Mouse (Mus musculus): ENCODE measurements around the gene Mis12. TPM values are rescaled to one million over a fixed set of nuclear protein-coding genes. Genes with fewer than 3 reads are reported as not detected.
A peak's percentile ranks its signal among the peaks of the same experiment; 100 is the strongest.

The Mis12 gene
- polyA plus RNA-seq, 2 experiments, result 13.3 to 14.7 TPM

- H3K27me3 ChIP-seq (ENCODE audit: control insufficient read depth, insufficient read depth, low read length), result no peaks in the 10 kb centered on the region
- H3K27ac ChIP-seq, result peak overlapping the region; percentile 20
- H3K9ac ChIP-seq (replicated peaks), result peak overlapping the region; percentile 85
- peak overlapping the region; percentile 89 to 97 for H3K4me3 ChIP-seq (ENCODE audit: insufficient read depth in 1 of 2, low read depth in 2 of 2, low read length in 2 of 2)
- no peak for ATAC-seq (ENCODE audit: insufficient read depth)
- peak overlapping the region; percentile 98 for H3K4me2 ChIP-seq (ENCODE audit: low read depth)
- peaks cover 6 to 9% of the 10 kb centered on the region in 2 experiments for H3K4me1 ChIP-seq (replicated peaks; ENCODE audit: control insufficient read depth in 2 of 2, insufficient read depth in 2 of 2, low read length in 1 of 2)
- DNase-seq (ENCODE audit: low read depth in 3 of 3, low spot score in 3 of 3), result no peak
- WGBS (ENCODE audit: insufficient replicate concordance), result 2% methylated on average over 12 of the region's 12 CpGs
- H3K36me3 ChIP-seq (replicated peaks; ENCODE audit: control insufficient read depth, insufficient read depth, low read depth), result peaks cover 36% of the 10 kb centered on the region
- no peaks in the 10 kb centered on the region for H3K9me3 ChIP-seq (ENCODE audit: control insufficient read depth, low read length)
- TF ChIP-seq CTCF (IDR thresholded peaks at IDR 0.05; ENCODE audit: low read depth) (no peak), EP300 (IDR thresholded peaks at IDR 0.05; ENCODE audit: low read depth) (no peak)
Measured at GRCm38 (mm10) chr11:70982030-70982429, 37.4 kb upstream of the Mis12 start.

DNA sequence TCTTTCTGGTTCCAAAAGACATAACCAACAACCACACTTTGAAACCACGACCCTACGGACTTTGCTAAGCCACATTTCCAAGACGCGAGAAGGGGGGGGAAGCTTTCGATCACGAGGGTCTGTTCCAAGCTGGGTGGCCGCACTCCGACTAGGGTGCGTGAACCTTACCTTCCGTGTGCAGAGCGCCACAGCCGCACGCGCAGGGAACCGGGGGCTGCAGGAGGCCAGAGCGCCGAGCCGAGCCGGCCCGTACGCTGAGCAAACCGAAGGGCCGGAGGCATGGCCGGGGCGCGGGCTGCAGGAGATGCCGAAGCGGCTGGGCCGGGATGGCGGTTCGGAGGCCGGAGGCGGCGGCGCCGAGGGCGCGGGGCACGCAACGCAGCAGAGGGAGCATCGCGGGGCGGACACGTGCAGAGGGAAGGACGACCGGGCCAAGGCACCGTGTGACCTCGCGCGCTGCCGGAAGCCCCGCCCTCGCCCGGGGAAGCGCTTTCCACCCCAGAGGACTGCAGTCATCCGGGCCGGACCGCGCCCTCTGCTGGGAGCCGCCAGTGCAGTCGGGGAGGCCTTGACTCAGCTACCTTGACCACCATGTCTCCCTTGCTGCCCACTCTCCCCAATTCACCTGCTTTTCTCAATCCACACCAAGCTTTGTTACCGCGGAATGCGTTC lies 36.7 kb upstream of the Mis12 start, which contains the start of gene C1qbp:
Gene C1qbp (minus strand): TSS at position 470 of the 672 bp plus-strand sequence.
- Histone ChIP-seq H3K9me3 (ENCODE audit: control insufficient read depth, low read length) (no peaks in the 10 kb centered on the region), H3K4me2 (ENCODE audit: low read depth) (peak within 1 kb of the TSS; percentile 98), H3K9ac (replicated peaks) (peak within 1 kb of the TSS; percentile 85), H3K4me3 (ENCODE audit: insufficient read depth in 1 of 2, low read depth in 2 of 2, low read length in 2 of 2) (peak within 1 kb of the TSS; percentile 89 to 97), H3K27ac (peak within 1 kb of the TSS; percentile 20), H3K27me3 (ENCODE audit: control insufficient read depth, insufficient read depth, low read length) (no peaks in the 10 kb centered on the region), H3K4me1 (replicated peaks; ENCODE audit: control insufficient read depth in 2 of 2, insufficient read depth in 2 of 2, low read length in 1 of 2) (peaks cover 6 to 9% of the 10 kb centered on the region in 2 experiments), H3K36me3 (replicated peaks; ENCODE audit: control insufficient read depth, insufficient read depth, low read depth) (peaks cover 30% of the 10 kb centered on the region)
- DNase-seq (ENCODE audit: low read depth in 3 of 3, low spot score in 3 of 3) (peak; percentile 79 to 84 (median 83)), ATAC-seq (ENCODE audit: insufficient read depth) (peak; percentile 93)
- 0% methylated on average over 63 of the region's 64 CpGs for WGBS (ENCODE audit: insufficient replicate concordance)
- TF ChIP-seq EP300 (IDR thresholded peaks at IDR 0.05; ENCODE audit: low read depth) (no peak), CTCF (IDR thresholded peaks at IDR 0.05; ENCODE audit: low read depth) (peak; percentile 97)

GRCm38 (mm10) chr11:71001167-71001566 lies 18.2 kb upstream of the Mis12 start:
- WGBS (ENCODE audit: insufficient replicate concordance), result 83% methylated on average over 4 of the region's 4 CpGs
- H3K36me3 ChIP-seq (replicated peaks; ENCODE audit: control insufficient read depth, insufficient read depth, low read depth), result peaks cover 20% of the 10 kb centered on the region
- DNase-seq (ENCODE audit: low read depth in 3 of 3, low spot score in 3 of 3), result no peak

DNA sequence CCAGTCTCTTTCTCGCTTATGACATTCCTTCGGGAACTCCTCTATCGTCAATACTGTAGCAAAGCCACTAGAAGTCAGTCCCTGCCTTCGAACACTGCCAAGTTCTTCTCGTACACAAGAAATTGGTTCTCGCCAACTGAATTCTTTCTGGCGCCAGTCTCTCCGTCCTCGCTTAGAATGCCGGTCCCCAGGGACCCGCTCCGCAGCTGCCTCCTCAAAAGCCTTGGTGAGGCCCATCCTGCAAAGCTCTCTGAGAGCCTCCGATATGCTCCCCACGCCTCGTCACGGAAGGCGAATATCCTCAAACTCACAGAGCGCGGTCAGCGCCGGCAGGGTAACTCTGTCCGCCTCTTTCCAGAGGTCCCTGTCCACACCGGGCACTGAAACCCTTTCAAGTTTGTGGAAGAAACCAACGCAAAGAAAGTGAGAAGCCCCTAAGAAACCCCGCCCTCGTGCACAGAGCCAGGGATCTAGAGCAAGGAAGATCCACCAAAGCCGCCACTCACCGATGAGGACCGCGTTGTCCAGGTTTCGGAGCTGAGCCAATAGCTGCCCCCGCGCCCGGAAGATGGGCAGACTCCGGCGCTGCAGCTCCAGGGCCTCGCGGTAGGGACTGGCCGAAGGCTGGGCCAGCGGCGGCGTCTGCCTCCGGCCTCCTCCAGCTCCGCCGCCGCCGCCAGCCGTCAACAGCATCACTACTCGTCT lies 15.6 kb upstream of the Mis12 start:
- WGBS (ENCODE audit: insufficient replicate concordance), result under 1% methylated on average over 49 of the region's 49 CpGs
- H3K9me3 ChIP-seq (ENCODE audit: control insufficient read depth, low read length), result no peaks in the 10 kb centered on the region
- no peaks in the 10 kb centered on the region for H3K27me3 ChIP-seq (ENCODE audit: control insufficient read depth, insufficient read depth, low read length)
- H3K36me3 ChIP-seq (replicated peaks; ENCODE audit: control insufficient read depth, insufficient read depth, low read depth), result peaks cover 4% of the 10 kb centered on the region; the same call in 1 of the 2 replicates
- H3K27ac ChIP-seq, result peak overlapping the region; percentile 24
- H3K4me3 ChIP-seq (ENCODE audit: insufficient read depth in 1 of 2, low read depth in 2 of 2, low read length in 2 of 2), result peak overlapping the region; percentile 74 to 92
- TF ChIP-seq CTCF (IDR thresholded peaks at IDR 0.05; ENCODE audit: low read depth), result no peak
- no peak for TF ChIP-seq EP300 (IDR thresholded peaks at IDR 0.05; ENCODE audit: low read depth)
- ATAC-seq (ENCODE audit: insufficient read depth) (peak; percentile 78), DNase-seq (ENCODE audit: low read depth in 3 of 3, low spot score in 3 of 3) (peak; percentile 24 to 50 (median 41))
- H3K4me2 ChIP-seq (ENCODE audit: low read depth), result peak overlapping the region; percentile 93
- peak overlapping the region; percentile 69 for H3K9ac ChIP-seq (replicated peaks)
- H3K4me1 ChIP-seq (replicated peaks; ENCODE audit: control insufficient read depth in 2 of 2, insufficient read depth in 2 of 2, low read length in 1 of 2), result peaks cover 8 to 9% of the 10 kb centered on the region in 2 experiments

More at GRCm38 (mm10) chr11:71001167-71001566, 18.2 kb upstream of the Mis12 start:
- no peaks in the 10 kb centered on the region for H3K27me3 ChIP-seq (ENCODE audit: control insufficient read depth, insufficient read depth, low read length)
- no peak overlapping the region for H3K9ac ChIP-seq (replicated peaks)
- no peak overlapping the region for H3K4me2 ChIP-seq (ENCODE audit: low read depth)
- H3K4me3 ChIP-seq (ENCODE audit: insufficient read depth in 1 of 2, low read depth in 2 of 2, low read length in 2 of 2), result no peak overlapping the region
- peaks cover 8 to 9% of the 10 kb centered on the region in 2 experiments for H3K4me1 ChIP-seq (replicated peaks; ENCODE audit: control insufficient read depth in 2 of 2, insufficient read depth in 2 of 2, low read length in 1 of 2)
- no peak for TF ChIP-seq EP300 (IDR thresholded peaks at IDR 0.05; ENCODE audit: low read depth)
- no peak for TF ChIP-seq CTCF (IDR thresholded peaks at IDR 0.05; ENCODE audit: low read depth)
- no peak for ATAC-seq (ENCODE audit: insufficient read depth)
- H3K9me3 ChIP-seq (ENCODE audit: control insufficient read depth, low read length), result no peaks in the 10 kb centered on the region
- no peak overlapping the region for H3K27ac ChIP-seq

- ATAC-seq (ENCODE audit: insufficient read depth) (peak; percentile 94), DNase-seq (ENCODE audit: low read depth in 3 of 3, low spot score in 3 of 3) (peak; percentile 94 to 95 (median 94))
- Histone ChIP-seq H3K9me3 (ENCODE audit: control insufficient read depth, low read length) (no peaks in the 10 kb centered on the region), H3K4me1 (replicated peaks; ENCODE audit: control insufficient read depth in 2 of 2, insufficient read depth in 2 of 2, low read length in 1 of 2) (peaks cover 8 to 9% of the 10 kb centered on the region in 2 experiments), H3K27ac (peak within 1 kb of the TSS; percentile 24), H3K9ac (replicated peaks) (peak within 1 kb of the TSS; percentile 69), H3K27me3 (ENCODE audit: control insufficient read depth, insufficient read depth, low read length) (no peaks in the 10 kb centered on the region), H3K4me2 (ENCODE audit: low read depth) (peak within 1 kb of the TSS; percentile 93), H3K4me3 (ENCODE audit: insufficient read depth in 1 of 2, low read depth in 2 of 2, low read length in 2 of 2) (peak within 1 kb of the TSS; percentile 74 to 92), H3K36me3 (replicated peaks; ENCODE audit: control insufficient read depth, insufficient read depth, low read depth) (peaks cover 6% of the 10 kb centered on the region)
- TF ChIP-seq EP300 (IDR thresholded peaks at IDR 0.05; ENCODE audit: low read depth) (no peak), CTCF (IDR thresholded peaks at IDR 0.05; ENCODE audit: low read depth) (peak; percentile 63)
- under 1% methylated on average over 35 of the region's 35 CpGs for WGBS (ENCODE audit: insufficient replicate concordance)
Measured at GRCm38 (mm10) chr11:71004316-71004773, 15.1 kb upstream of the Mis12 start, which contains the start of gene Dhx33. TSS of gene Dhx33 (minus strand) at chr11:71004437.
